Mouse (Mus musculus) thymus, adult 2 months (tissue): ENCODE data around the gene Hdac4.

Experiments
- CTCF ChIP-seq: fragments of 200-500 bp; IDR thresholded peaks from 2 replicates; pipeline ENCODE4 v1.5.1; 2012; ENCODE audit warnings: mild to moderate bottlenecking, control low read depth, low read length, moderate library complexity, borderline replicate concordance; ENCODE audit not compliant: control insufficient read depth, poor library complexity, insufficient read depth; ENCODE audit errors: extremely low read depth
- POLR2A ChIP-seq: fragments of 200-500 bp; IDR thresholded peaks from 2 replicates; pipeline ENCODE4 v1.6.1; 2012; ENCODE audit warnings: mild to moderate bottlenecking, low read length, control low read depth, moderate library complexity; ENCODE audit not compliant: control insufficient read depth, poor library complexity, insufficient read depth; ENCODE audit errors: extremely low read depth

GRCm38 (mm10) chr1:92069932-92070677 is 125.4 kb downstream of the Hdac4 start:
- TF ChIP-seq CTCF (no peak), POLR2A (no peak)
